Mouse (Mus musculus) frontal cortex, postnatal 10 days (tissue): ENCODE data around the gene Cand1.

ENCODE experiments used
- DNase-seq, 2 experiments: peaks; one replicate each; pipeline ENCODE4 v3.0.0; 2022; ENCODE audit warnings: low spot score in 2 of 2, mixed read lengths in 1 of 2

Cand1 gene

DNA sequence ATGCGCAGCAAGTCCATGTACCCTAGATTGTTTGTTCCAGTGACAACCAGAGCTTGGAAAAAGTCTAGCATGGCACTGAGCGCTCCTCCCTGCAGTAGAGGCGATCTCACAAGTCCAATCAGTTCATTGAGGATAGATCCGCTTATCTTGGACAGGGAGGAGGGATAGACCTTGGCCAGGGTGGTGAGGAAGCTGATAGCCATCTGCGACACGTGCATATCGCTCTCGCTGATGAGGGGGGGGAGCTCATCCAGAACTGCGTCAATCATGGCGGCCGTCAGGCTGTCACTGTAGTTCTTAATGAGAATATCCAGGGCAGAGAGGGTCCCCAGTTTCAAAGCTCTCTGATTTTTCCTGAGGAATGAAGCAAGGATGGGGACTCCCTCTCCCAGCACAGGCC is 28.6 kb downstream of the Cand1 start:
- no peak for DNase-seq

DNA sequence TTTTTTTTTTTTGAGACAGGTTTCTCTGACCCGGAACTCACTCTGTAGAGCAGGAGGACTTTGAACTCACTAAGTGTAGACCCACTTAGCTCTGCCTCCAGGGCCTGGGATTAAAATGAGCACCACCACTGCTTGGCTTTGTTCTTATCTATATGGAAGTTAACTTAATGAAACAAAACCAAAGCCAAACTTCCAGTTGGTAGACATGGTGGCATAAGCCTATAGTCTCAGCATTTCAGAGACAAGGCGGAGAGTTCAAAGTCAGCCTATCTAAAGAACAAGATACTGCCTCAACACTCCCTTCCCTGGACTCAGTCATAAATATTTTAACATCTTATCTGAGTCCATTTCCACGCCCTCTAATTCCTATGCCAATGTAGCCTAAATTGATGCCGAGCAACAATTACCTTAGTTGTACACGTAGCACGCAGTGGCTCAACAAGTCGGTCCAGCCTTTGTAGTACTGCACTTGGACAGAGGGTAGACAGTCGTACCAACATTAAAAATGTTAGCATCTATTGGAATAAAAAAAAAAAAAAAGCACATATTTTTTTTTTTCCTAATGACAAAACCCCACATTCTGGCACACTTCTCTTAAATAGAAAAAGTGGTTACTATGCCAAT is 33.4 kb downstream of the Cand1 start:
- no peak for DNase-seq

GRCm38 (mm10) chr10:119205229-119205628 is 34.6 kb downstream of the Cand1 start:
- no peak for DNase-seq

GRCm38 (mm10) chr10:119204334-119204946 is 35.4 kb downstream of the Cand1 start:
- no peak for DNase-seq

DNA sequence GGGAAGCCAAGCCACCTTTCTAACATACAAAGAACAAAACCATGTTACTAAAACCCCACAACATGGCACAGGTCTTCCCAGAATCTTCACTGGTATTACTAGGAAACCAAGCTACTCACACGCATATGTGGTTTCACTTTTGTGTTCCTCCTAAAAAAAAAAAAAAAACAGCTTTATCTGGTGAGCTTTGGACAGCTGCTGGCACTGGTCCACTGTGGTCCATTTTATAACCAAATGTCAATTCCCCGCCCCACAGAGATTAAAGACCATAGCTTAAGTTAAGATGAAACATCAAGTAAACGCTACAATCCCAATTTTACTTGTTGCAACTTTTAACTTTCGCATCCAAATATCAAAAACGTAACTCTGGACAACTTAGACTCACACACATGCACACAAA is 40.0 kb downstream of the Cand1 start:
- DNase-seq = no peak

DNA sequence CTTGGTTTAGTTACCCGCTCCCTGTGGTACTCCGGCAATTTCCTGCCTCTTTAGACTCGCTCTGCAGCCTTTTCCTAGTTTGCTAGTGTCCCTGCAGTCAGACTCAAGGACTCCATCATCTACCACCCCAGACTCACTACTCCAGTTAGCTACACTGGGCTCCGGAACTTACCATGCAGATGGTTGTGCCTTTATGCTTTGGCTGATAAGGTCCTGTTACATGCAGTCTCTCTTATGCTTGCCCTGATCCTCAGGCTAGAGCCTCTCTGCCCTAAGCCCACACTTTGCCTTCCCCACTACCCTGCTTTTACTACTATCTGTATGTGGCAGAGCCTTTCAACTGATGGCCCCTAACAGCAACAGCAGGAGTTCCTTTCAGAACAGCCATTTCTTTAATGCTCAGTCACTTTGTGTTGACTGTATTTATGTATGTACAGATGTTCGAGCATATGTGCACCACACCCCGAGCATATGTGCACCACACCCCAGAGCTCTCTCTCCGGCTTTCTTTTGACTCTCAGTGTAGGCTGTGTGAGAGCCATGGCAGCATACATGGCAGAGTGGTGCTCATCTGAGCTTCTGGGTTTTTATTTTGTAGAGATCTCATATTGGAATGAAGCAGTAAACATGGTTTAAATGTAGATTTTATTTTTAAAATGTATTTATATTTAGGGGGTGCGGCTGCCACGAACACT is 41.5 kb downstream of the Cand1 start:
- no peak for DNase-seq

DNA sequence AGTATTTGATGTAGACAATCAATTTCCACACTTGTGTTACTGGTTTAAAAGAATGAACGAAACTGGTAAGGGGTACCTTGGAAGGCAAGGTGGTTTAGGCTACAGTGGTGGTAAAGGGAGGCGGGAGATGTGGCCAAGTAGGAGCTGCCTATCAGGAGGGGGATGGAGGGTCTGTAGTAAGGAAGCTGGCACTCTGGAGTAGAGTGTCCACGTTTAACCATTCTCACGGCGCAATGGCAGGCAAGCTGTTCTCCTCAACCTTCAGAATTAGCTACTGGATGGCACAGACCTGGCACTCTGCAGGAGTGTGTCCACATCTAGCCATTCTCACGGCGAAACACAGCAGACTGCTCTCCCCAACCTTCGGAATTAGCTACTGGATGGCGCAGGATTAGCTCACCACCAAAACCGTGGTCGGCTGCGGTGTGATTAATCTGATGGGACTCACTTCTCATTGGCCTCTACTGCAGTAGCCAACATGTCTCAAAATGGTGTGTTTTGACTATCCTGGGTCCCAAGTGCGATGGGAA is 42.2 kb downstream of the Cand1 start:
- no peak for DNase-seq

GRCm38 (mm10) chr10:119192598-119193372 is 47.1 kb downstream of the Cand1 start:
- DNase-seq = no peak

DNA sequence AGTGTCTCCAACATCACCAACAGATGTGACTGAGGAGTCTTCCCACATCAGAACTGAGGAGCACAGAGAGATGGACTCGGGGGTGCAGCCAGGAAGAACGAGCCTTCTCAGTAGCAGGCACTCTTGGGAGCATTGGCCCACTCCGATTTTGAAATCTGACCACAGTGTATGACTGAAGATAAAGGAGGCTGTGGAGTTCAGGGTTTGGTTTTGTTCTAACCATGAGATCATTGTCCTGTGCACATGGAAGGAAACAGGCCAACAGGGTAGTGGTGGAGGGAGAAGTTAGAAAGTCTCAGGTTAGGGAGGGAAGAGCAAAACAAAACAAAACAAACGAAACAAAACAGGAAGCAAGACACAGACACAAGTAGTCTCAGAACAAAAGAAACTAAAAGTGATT is 52.1 kb downstream of the Cand1 start:
- no peak for DNase-seq

DNA sequence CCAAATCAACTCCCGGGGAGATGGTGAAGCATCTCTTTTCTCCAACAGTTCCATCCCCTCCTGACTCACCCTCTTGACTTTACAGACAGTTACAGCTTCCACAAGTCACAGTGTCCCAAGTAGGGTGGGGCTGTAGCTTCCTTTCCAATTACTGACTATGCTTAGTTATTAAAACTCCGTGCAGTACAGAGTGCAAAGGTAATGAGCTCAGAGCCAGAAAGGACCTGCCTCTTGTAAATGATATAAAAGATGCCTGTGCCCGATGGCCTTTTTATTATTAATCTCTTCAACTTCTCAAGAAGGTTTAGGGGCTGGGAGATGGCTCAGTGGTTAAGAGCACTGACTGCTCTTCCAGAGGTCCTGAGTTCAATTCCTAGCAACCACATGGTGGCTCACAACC is 70.2 kb downstream of the Cand1 start:
- no peak for DNase-seq

DNA sequence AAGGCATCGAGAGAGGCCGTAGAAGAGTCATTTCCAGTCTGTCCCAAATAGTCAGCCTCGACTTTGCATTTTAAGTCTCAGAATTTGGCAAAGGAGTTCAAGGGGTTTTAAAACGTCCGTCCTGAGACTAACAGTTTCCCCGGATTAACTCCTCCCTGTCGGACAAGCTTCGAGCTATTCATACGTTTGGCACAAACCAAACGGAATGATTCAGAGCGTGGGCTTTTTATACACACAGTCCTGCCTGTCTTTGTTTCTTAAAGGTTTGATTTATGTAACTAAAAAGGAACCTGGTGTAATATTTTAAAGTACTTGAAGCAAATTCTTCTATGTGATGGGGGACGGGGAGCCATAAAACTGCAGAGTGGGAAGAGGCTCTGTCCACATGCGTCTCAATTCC is 70.6 kb downstream of the Cand1 start:
- DNase-seq = no peak

GRCm38 (mm10) chr10:119168791-119169190 is 71.1 kb downstream of the Cand1 start:
- DNase-seq = no peak

GRCm38 (mm10) chr10:119167858-119168257 is 72.0 kb downstream of the Cand1 start:
- DNase-seq = no peak

DNA sequence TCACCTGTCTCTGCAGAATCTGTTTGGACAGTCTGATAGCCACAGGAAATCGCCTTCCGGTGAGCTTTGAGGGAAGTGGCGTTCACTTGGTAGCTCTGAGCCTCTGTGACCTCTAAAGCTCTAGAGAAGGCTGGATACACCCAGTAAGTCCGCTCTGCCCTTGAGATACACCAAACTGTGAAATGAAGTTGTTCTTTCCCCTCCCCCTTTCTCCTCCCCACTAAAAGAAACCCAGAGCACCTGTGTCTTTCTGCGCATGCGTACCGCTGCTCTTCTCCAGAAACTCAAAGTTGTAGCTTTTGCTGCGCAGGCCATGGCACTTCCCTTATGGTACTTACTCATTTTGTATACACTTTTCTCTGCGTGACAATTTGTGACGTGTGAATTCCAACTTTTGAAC is 74.8 kb downstream of the Cand1 start:
- no peak for DNase-seq

DNA sequence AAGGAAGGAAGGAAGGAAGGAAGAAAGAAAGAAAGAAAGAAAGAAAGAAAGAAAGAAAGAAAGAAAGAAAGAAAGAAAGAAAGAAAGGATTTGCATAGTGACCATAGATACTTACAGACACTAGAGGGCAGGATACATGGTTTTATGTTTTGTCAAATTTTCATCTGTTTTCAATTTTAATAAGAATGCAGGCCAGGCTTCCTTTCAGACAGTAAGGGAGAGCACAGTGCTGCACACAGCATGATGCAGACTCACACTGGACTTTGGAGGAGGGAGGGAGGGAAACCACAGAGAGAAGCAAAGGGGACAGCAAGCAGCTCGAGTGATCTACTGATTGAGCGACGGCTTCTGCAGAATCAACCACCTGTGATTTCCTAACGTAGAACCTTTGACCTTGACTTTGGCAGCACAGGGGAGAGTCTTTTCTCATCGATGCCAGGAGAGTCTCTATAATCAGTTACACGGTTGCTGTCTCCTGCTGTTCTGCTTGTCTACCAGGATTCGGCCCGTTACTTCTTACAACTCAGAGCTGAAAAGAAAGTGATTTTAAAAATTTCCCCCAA is 78.0 kb downstream of the Cand1 start:
- no peak for DNase-seq

GRCm38 (mm10) chr10:119160161-119160560 is 79.7 kb downstream of the Cand1 start:
- DNase-seq = no peak

- DNase-seq = no peak
Measured at GRCm38 (mm10) chr10:119149261-119149660, 90.6 kb downstream of the Cand1 start.
